Mouse (Mus musculus) left cerebral cortex, adult 2 months (tissue): ENCODE data around the gene Cyp2j9. TPM values are rescaled to one million over a fixed set of nuclear protein-coding genes. Genes with fewer than 3 reads are reported as not detected.

Experiments
- DNase-seq, 2 experiments: peaks; one replicate each; pipeline ENCODE4 v3.0.0; 2021 to 2022; ENCODE audit warnings: low spot score in 2 of 2, mixed read lengths in 1 of 2; ENCODE audit errors: extremely low spot score in 1 of 2
- H3K27ac ChIP-seq: fragments of 200-600 bp; 2 replicates; pipeline ENCODE4 v1.8.1; 2022
- H3K4me3 ChIP-seq: fragments of 200-600 bp; 2 replicates; pipeline ENCODE4 v1.8.1; 2022
- CTCF ChIP-seq: fragments of 200-600 bp; IDR thresholded peaks from 2 replicates; pipeline ENCODE4 v1.8.1; 2022; ENCODE audit warnings: antibody characterized with exemption, mild to moderate bottlenecking, moderate library complexity
- intact Hi-C: fragments of 180-260 bp; cut with DNase I; formaldehyde crosslinking; loops from one replicate; pipeline ENCODE4 v1.15.1; 2025
- total RNA-seq, 2 experiments: library from RNA; stranded (reverse); gene quantifications; 2 replicates each; pipeline ENCODE4 v1.2.3; 2021

Cyp2j9 gene
- total RNA-seq, 2 experiments from 2014 or later, result 27.1 to 29.6 TPM

- peak within 1 kb of the TSS; percentile 54 for H3K4me3 ChIP-seq
- peak within 1 kb of the TSS; percentile 74; the same call in 1 of the 2 replicates for H3K27ac ChIP-seq
- intact Hi-C loops, result loop anchor here (5.0 kb wide), 1 partner anchor 129 kb away; no protein-coding TSS in a partner anchor
- TF ChIP-seq CTCF, result no peak
- peak; percentile 23 to 35 for DNase-seq
Measured at GRCm38 (mm10) chr4:96553133-96553819, 38.1 kb downstream of the Cyp2j9 start, which contains the start of gene Cyp2j6. TSS of gene Cyp2j6 (minus strand) at chr4:96553661.

GRCm38 (mm10) chr4:96551619-96552018, 39.8 kb downstream of the Cyp2j9 start:
- Histone ChIP-seq H3K4me3 (peak overlapping the region; percentile 54; the same call in 1 of the 2 replicates), H3K27ac (peak overlapping the region; percentile 10; the same call in 1 of the 2 replicates)
- no peak for TF ChIP-seq CTCF
- intact Hi-C loops, result loop anchor here (5.0 kb wide), 1 partner anchor 131 kb away; no protein-coding TSS in a partner anchor
- no peak for DNase-seq

- intact Hi-C loops, result no loop called here
- no peak for TF ChIP-seq CTCF
- Histone ChIP-seq H3K4me3 (no peak overlapping the region), H3K27ac (peak overlapping the region; percentile 72)
- DNase-seq, result peak; percentile 19 to 20
Measured at GRCm38 (mm10) chr4:96545976-96546375, 45.4 kb downstream of the Cyp2j9 start.

- Histone ChIP-seq H3K27ac (no peak overlapping the region), H3K4me3 (no peak overlapping the region)
- no peak for DNase-seq
- intact Hi-C loops, result loop anchor here (5.0 to 10.0 kb wide), 2 partner anchors 159 to 433 kb away; no protein-coding TSS in a partner anchor
- peak; percentile 54 for TF ChIP-seq CTCF
Measured at GRCm38 (mm10) chr4:96525772-96526171, 65.6 kb downstream of the Cyp2j9 start.

GRCm38 (mm10) chr4:96522256-96522655, 69.1 kb downstream of the Cyp2j9 start:
- intact Hi-C loops, result loop anchor here (5.0 to 10.0 kb wide), 2 partner anchors 163 to 250 kb away; no protein-coding TSS in a partner anchor
- no peak for TF ChIP-seq CTCF
- no peak for DNase-seq
- H3K27ac ChIP-seq, result no peak overlapping the region
- H3K4me3 ChIP-seq, result no peak overlapping the region

Other genes starting within 250 kb of the Cyp2j9 start
- not detected for gene Cyp2j11, start 242.9 kb downstream of the Cyp2j9 start, total RNA-seq
- gene Cyp2j8, start 84.2 kb downstream of the Cyp2j9 start, total RNA-seq, result under 1 TPM in 1 of 2 experiments, not detected in 1; 0.29 TPM
- 10 to 100 TPM; 13.7 to 14.6 TPM for gene Cyp2j6, start 37.9 kb downstream of the Cyp2j9 start, total RNA-seq
- gene Cyp2j5, start 72.6 kb upstream of the Cyp2j9 start, total RNA-seq, result not detected
- not detected for gene Gm12695, start 193.6 kb upstream of the Cyp2j9 start, total RNA-seq